Mouse (Mus musculus): Measurements from ENCODE around the gene Rab4a.
"Not testable (repeated sequence)": the region's sequence is repeated elsewhere in the genome, so short reads cannot be mapped to it uniquely, and the experiment has no call there.

The Rab4a gene

DNA sequence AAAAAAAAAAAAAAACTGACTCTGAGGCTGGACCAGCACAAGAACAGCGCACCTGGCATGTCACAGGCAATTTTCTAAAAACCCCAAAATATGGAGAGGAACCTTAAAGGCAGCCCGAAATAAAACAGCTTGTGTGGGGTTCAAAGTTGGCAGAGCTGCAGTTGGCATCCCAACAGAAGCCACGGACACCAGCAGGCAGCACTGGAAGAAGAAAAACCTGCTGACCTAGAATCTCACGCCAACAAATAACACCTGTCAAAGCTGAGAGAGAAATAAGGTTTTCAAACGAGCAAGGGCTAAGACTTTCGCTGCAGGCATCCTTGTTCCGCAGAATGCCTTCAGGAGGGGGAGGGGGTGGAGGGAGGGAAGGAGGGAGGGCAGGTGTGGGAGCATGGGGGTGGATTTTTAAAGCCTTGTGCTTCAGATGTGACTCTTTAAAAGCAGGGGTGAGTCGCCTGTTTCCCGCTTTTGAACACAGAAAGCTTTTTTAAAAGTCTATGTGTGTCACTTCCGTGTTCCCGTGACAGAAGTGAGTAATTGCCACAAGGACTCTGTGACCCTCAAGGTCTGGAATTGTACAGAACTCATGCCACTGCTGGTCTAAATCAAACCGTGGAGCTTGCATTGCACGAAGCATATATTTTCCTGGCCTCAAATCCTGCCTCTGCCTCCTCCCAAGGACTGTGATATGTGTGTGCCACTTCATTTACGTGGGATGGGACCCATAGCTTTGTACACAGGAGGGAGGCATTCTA is 17.2 kb upstream of the Rab4a start:
- no peak for DNase-seq (ENCODE audit: low spot score in 2 of 2)

DNA sequence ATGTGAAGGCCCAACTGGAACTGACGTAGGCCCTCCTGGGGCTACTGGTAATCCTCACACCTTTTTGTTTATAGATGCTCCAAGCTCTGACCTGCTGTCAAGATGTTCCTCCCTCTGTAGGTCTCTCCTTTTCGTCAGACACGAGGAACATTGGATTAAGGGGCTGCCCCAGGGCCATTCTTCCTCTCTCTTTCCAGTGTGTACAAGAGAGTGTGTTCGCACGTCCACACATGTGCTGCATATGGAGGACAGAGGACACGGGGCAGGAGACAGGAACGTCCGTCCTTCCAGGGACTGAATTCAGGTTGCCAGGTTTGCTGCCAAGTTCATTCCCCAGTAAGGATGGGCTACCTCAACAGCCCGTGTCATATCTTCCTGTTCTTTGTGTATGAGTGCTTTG is 16.3 kb upstream of the Rab4a start:
- no peak for DNase-seq (ENCODE audit: low spot score in 2 of 2)

DNA sequence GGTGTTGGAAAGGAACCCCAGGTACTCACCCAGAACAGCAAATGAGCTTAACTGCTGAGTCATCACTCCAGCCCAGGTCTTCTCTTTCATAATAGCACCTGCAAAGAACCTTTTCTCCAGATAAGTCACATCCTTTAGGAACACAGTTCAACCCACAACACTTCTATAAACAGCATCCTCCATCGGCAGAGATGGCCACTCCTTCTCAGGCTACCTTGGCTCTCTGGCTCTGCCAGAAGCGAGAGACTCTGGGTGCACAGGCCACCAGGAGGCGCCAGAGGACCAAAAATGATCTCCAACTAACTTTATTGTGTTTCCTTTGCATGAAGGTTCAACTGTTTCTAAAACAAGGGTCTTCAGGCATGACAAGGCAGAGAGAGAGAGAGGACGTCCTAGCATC is 15.8 kb upstream of the Rab4a start:
- DNase-seq (ENCODE audit: low spot score in 2 of 2): peak; percentile 59 to 69

DNA sequence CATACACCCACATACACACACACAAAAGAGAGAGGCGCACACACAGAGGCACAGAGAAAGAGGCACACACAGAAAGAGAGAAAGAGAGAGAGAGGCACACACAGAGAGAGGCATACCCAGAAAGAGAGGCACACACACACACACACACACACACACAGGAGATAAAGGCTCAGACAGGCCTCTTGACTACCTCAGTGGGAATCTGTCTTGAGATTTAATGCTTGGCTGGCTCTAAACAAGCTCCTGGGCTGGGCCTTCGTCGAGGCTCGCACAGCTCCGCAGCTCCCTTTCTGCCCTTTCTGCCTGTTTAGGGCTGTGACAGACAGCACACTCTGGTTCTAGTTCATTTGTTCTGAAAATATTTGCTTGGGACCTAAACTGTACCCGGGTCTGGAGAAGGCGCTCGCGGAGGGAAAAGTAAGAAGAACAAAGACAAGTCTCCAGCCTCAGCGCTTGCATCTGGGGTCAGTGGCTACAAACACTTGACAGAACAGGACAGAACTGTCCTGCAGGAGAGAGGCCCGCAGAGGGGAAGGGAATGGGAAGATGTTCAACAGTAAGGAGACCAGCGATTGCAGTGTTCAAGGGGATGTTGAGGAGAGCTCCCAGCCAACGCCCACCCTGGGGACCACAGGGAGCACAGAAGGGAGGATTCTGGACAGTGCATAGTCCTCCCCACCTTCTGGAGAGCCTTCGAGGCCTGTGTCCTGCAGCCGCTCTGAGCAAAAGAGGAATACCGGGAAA is 14.5 kb upstream of the Rab4a start:
- DNase-seq (ENCODE audit: low spot score in 2 of 2): no peak

DNA sequence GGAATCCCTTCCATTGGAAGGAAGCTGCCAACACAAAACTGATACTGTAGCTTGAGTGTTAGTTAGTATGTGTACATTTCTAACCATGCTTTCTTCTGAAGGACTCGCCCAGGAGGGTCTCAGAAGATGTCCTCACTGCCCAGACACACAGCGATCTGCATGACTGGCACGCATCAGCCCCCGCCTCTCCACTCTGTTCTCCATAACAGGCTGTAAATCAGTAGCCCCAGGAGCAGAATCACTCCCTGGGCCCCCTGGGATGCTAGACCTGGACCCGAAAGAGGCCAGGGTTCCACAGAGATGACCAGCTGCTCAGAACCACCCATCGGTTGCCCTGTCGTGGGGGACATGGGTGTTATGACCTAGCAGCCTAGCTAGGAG is 13.9 kb upstream of the Rab4a start:
- DNase-seq (ENCODE audit: low spot score in 2 of 2): no peak

DNA sequence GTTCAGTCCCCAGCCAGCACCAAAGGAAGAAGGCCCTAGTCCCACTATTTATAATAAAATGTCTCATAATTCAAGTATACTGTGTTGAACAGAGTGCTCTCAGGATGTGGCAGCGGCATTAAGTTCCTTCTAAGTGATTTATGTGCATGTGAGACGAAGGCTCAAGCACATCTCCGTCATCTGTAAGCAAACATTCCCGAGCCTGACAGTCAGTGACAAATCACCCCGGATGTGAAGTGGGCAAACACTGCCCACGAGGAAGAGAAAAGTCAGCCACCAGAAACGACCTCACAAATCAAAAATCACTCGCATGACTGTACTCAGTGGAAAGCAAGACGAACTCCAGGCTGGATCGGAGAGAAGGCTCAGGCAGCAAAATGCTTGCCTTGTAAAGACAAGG is 11.9 kb upstream of the Rab4a start:
- no peak for DNase-seq (ENCODE audit: low spot score in 2 of 2)

DNA sequence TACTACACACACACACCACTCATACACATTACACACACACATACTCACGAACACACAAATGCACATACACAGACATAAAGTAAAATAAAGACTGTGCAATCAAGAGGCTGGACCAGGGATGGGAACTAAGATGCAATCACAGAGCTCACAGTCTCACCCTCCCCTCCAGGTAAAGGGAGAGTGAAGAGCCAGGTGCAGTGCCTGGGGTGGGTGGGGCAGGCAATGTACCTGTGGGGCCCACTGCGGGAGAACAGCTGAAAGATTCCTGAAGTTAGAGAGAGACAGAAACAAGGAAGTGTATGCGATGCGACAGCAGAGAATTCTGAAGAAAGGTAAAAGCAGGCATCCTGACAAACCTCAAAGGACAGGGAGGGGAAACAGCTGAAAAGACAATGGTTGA is 11.0 kb upstream of the Rab4a start:
- DNase-seq (ENCODE audit: low spot score in 2 of 2): no peak

DNA sequence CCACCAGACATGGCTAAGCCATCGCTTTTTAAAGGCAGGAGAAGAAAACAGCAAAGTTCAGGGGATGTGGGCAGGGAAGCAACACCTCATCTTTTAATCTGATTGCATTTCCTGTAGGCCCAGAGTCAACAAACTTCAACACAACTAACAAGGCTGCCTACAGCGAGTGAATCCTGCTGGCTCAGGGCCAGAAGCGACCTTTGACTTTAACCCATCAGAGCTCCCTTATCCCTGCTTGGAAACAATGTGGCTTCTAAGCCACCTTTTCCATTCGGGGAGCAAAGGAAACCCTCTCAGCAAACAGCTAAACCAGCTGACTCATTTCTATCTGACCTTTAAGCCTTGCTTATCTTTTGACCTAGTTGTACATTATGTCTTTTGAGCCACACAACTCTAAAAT is 9.0 kb upstream of the Rab4a start:
- no peak for DNase-seq (ENCODE audit: low spot score in 2 of 2)

DNA sequence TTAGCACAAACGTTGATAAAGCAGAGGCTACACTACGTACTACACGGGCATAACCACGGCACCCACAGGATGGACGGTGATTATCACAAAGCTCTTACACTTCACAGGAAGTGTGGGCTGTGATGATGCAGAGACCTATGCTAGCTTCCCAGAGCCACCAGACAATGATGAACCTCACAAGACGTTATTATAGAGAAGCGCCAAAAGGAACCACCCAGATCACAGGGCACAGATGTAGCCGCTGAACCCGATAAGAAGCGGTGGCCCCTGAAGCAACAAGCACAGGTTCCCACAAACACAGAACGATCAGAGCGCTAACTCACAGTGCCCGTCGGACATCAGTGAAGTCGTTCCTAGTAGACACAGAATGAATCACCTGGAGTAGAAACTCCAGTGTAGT is 7.9 kb upstream of the Rab4a start:
- peak in 1 of 2 experiments; percentile 31 for DNase-seq (ENCODE audit: low spot score in 2 of 2)

DNA sequence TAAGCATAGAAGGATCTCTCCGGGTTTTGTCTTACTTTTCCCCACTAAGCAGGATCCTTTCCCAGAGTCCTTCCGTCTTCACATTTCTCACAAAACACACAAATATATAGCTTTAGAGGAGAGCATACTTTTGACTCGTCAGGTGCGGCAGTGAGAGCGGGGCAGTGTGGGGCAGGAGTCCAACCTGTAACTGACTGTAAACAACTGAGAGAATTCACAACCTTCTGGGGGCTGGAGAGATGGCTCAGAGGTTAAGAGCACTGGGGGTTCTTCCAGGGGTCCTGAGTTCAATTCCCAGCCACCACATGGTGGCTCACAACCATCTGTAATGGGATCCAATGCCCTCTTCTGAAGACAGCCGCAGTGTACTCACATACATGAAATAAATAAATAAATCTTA is 6.4 kb upstream of the Rab4a start:
- DNase-seq (ENCODE audit: low spot score in 2 of 2): no peak

DNA sequence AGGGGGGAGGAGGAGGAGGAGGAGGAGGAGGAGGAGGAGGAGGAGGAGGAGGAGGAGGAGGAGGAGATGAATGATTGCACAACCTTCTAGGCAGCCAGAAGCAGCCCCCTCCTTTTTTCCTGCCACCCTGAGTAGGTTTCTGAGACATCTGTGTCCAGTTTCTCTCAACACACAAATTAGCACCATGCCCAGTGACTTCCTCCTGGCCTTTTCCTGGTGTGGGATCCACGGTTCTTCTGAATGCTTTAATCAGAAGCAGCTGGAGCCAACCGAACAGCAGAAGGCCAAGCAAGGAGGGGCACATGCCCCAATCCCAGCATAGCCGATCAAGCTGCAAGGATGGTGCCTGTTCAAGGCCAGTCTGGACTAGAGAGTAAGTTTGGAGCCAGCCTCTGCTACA is 5.9 kb upstream of the Rab4a start:
- DNase-seq (ENCODE audit: low spot score in 2 of 2): no peak

DNA sequence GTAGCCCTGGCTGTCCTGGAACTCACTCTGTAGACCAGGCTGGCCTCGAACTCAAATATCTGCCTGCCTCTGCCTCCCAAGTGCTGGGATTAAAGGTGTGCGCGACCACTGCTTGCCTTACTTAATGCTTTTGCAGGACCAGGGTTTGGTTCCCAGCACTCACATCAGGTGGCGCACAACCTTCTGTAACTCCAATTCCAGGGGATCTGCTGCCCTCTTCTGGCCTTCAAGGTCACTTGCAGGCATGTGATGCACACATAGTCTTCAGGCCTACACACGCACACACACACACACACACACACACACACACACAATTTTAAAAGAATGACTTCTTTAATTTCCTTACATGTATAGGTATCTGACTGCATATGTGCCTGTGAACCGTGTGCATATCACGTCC is 4.9 kb upstream of the Rab4a start:
- DNase-seq (ENCODE audit: low spot score in 2 of 2): no peak

DNA sequence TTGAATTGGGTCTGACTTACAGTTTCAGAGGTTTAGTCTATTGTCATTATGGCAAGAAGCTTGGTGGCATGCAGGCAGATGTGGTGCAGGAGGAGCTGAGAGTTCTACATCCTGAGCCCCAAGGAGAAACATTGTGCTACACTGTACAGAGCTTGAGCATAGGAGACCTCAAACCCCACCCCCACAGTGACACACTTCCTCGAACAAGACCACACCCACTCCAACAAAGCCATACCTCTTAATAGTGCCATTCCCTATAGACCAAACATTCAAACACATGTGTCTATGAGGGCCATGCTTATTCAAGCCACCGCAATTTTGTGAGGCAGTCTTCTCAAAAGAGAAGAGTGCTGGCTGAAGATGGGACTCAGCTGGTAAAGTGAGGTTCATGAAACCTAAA is 4.2 kb upstream of the Rab4a start:
- DNase-seq (ENCODE audit: low spot score in 2 of 2): no peak

DNA sequence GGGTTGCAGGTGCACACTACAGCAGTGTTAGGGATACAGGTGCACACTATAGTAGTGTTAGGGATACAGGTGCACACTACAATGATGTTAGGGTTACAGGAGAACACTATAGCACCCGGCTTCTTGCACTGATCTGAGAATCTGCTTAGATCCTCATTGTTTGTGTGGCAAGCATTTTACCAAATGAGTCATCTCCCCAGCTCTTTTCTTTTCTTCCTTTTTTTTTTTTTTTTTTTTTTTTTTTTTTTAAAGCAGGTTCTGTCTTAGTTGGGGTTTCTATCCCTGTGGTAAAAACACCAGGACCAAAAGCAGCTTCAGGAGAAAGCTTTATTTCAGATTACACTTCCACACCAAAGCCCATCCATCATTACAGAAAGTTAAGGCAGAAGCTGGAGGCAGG is 2.1 kb upstream of the Rab4a start:
- no peak for DNase-seq (ENCODE audit: low spot score in 2 of 2)

DNA sequence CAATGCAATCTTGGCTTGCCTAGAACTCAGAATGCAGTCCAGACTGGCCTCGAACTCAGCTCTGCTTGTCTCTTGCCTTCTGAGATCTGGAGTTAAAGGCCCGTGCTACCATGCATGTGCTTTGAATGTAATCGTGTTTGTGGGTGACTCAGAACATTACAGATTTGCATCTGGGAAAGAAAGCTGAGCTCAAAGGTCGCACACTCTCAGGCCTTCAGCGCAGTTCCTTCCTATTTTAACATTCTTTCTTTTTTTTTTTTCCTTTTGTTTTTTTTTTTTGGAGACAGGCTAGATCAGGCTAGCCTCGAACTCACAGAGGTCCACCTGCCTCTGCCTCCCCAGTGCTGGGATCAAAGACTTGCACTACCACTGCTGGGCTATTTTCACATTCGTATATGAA is 1.2 kb upstream of the Rab4a start:
- DNase-seq (ENCODE audit: low spot score in 2 of 2): no peak

DNA sequence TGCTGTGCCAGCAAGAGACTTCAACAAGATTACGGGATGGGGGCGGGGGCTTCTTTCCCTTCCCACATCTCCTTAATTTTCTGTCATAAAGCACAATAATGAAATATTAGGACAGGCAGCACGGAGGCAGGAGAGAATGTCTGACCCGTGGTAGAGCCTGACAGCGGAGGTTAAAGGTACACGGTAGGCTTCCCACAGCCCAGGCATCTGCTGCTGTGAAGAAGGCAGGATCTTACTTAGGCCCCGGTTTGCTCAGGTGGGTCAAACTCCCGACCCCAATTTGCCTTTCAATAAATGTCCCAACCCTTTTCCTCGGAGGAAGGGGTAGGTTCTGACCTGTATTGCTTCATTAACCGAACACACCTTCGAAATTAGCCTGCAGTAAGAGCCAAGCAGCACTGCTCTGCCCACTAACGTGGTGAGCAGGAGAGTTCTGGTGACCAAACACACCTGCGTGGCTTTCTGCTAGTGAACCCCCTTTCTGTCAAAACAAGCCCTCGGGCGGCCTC is 522 bp upstream of the Rab4a start:
- no peak for DNase-seq (ENCODE audit: low spot score in 2 of 2)

DNA sequence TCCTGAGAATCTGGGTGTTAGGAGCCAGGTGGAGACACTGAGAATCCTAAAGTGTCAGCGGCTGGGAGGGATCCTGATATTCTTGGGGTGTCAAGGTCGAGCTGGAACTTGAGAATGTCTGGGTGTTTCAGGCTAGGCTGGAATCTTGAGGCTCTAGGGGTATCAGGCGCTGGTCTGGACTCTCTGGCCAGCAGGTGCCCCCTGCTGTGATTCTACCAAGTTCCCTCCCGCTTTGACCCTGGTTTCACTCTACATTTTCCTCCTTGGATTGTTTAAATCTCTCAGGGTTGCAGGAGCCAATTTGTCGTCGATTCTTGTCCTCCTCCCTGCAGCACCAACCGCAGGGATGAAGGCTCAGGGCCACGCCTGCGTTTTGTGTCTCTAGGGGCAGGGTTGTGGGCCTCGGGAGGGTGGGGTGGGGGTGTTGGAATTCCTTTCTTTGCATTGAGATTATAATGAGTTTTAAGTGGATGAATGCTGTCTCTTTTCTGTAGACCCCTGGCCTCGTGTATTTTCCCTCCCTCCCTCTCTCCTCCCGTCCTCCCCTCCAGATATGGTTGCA is 670 bp downstream of the Rab4a start:
- no peak for DNase-seq (ENCODE audit: low spot score in 2 of 2)

DNA sequence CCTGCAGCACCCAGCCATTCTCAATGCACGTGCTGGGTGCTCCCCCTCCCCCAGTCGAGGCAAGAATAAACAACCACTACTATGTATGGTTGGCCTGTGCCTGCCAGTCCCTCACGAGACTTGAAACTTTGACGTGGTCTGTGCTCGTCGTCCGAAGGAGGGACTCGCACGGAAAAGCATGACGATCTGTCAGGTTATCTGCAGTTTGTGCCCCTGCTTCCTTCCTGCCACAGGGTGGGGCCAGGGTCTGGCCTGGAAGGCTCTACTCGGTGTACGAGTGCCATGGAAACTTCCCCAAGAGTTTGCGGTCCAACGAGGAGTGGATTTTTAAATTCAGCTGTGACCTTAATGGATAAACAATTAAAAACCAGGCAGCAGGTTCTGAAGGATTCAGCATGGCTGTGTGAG is 1.2 kb downstream of the Rab4a start:
- DNase-seq (ENCODE audit: low spot score in 2 of 2): peak in 1 of 2 experiments; percentile 5

DNA sequence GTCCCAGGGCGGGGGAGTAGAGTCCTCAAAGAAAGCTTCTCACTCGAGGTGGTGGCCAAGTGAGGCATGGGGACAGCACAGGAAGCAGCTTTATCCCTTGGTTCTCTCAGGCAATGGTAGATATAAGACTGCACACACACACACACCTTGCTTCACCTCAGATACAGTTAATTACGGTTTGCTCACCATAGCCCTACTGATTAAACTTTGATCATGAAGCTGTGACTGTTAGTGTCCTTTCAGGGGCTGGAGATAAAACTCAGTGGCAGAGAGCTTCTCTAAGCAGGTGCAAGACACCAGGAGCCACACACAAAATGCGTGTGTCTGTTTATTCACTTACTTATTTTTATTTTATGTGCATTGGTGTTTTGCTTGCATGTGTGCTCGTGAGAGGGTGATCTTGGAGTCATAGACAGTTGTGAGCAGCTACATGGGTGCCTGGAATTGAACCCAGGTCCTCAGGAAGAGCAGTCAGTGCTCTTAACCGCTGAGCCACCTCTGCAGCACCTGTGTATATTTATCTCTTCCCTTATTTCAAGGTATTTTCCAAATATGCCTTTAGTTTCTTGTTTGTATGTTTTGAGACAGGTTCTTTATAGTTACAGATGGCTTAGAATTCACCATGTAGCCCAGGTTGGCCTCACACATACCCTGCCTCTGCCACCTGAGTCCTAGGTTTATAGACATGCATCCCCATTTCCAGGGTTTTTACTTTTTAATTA is 2.2 kb downstream of the Rab4a start:
- no peak for DNase-seq (ENCODE audit: low spot score in 2 of 2)

DNA sequence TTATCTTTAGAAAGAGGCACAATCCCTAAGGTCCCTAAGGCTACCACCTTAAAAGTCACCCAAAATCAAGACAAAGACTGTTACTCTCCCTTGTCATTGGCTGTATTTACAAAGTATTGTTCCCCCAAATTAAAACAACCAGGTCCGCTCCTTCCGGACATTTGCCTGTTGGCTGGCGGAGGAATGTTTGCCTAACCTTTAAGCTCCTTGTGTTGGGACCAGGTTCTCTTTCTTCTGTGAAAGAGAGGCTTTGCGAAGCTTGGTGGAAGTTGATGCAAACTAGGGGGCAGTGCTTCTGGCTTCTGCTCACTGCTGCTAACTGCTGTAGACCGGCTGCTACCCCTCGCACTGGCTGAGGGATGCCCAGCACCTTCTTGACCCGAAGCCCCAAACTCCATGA is 2.9 kb downstream of the Rab4a start:
- DNase-seq (ENCODE audit: low spot score in 2 of 2): no peak

DNA sequence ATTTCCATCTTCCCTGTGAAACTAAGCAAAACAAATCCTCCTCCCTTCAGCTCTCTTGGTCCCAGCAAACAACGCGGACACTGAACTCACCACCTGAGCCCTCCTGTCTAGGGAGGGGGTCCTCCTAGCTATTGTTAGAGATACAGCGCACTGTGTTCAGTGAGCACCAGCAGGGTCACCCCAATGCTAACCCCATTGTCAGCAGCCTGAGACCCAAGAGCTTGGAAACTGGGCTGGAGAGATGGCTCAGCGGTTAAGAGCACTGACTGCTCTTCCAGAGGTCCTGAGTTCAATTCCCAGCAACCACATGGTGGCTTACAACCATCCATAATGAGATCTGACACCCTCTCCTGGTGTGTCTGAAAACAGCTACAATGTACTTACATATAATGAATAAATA is 3.6 kb downstream of the Rab4a start:
- not testable (repeated sequence) for DNase-seq (ENCODE audit: low spot score in 2 of 2)

DNA sequence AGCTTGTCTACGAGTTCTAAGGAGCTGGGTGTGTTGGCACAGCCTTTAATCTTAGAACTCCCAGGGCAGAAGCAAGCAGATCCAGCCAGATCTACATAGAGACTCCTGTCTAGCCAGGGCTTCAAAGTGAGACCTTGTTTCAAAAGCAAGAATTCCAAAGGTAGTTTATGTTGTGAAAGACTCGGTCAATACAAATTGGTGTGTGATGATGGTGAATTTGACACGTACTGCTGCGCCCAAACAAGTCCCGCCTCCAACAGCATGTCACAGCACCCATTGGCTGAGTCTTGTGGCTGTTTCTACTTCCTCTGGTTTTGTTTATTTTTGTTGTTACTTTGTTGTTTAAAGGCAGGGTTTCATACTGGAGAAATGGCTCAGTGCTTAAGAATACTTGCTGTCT is 6.4 kb downstream of the Rab4a start:
- no peak for DNase-seq (ENCODE audit: low spot score in 2 of 2)

Data from natural killer cell, adult 2 months (primary cell).